Mouse (Mus musculus) hindbrain, postnatal 0 days (tissue): ENCODE data around the gene Angptl8. TPM values are rescaled to one million over a fixed set of nuclear protein-coding genes. Genes with fewer than 3 reads are reported as not detected.

Source experiments
- ATAC-seq: fragments of 200-750 bp; cut with Nextera tagmentation; 2 replicates; pipeline ENCODE4 v1.8.0; 2017; ENCODE audit warnings: mild to moderate bottlenecking, moderate TSS enrichment, moderate library complexity
- DNase-seq: peaks from one replicate; pipeline ENCODE4 v3.0.0-alpha.2; 2015; ENCODE audit warnings: low spot score
- H3K27ac ChIP-seq: fragments of 300-500 bp; sonication (generic); 2 replicates; pipeline ENCODE4 v1.5.1; 2014; ENCODE audit warnings: mild to moderate bottlenecking
- H3K27me3 ChIP-seq: fragments of 300-500 bp; sonication (generic); 2 replicates; pipeline ENCODE4 v1.6.1; 2014; ENCODE audit warnings: low read length, mixed read lengths; ENCODE audit not compliant: insufficient read depth
- H3K36me3 ChIP-seq: fragments of 300-500 bp; sonication (generic); 2 replicates; pipeline ENCODE4 v1.6.1; 2014; ENCODE audit warnings: low read length, mixed read lengths; ENCODE audit not compliant: insufficient read depth
- H3K4me1 ChIP-seq: fragments of 300-500 bp; sonication (generic); 2 replicates; pipeline ENCODE4 v1.6.1; 2014; ENCODE audit warnings: antibody characterized with exemption, low read length, mixed read lengths; ENCODE audit not compliant: insufficient read depth
- H3K4me2 ChIP-seq: fragments of 300-500 bp; sonication (generic); 2 replicates; pipeline ENCODE4 v1.6.1; 2014; ENCODE audit warnings: low read depth, mild to moderate bottlenecking, low read length, moderate library complexity, mixed read lengths
- H3K4me3 ChIP-seq: fragments of 300-500 bp; sonication (generic); 2 replicates; pipeline ENCODE4 v1.5.1; 2014; ENCODE audit warnings: low read length
- H3K9ac ChIP-seq: fragments of 300-500 bp; sonication (generic); replicated peaks from 2 replicates; pipeline ENCODE4 v1.6.1; 2014; ENCODE audit warnings: mild to moderate bottlenecking, low read length, moderate library complexity, mixed read lengths
- H3K9me3 ChIP-seq: fragments of 300-500 bp; sonication (generic); 2 replicates; pipeline ENCODE4 v1.6.1; 2016; ENCODE audit warnings: low read length, mixed read lengths
- CTCF ChIP-seq: IDR thresholded peaks from 2 replicates; pipeline ENCODE4 v1.5.1; 2016; ENCODE audit warnings: antibody characterized with exemption, control low read depth, low read depth
- WGBS: fragments of 180-500 bp; shearing (Covaris S2); extraction: QIAGEN DNeasy Blood & Tissue Kit; methylation state at CpG from one replicate; pipeline ENCODE4 v1.1.7; 2014; 5-methylcytosine and 5-hydroxymethylcytosine counted together
- polyA plus RNA-seq: library from polyadenylated mRNA; unstranded; fragments of >200 nt; fragmentation: Nextera tagmentation; extraction: Ambion mirVana; gene quantifications from 2 replicates; pipeline ENCODE4 v1.2.1, GENCODE M21; 2015
- total RNA-seq: library from RNA; depleted of rRNA; stranded (reverse); fragments of >200 nt; gene quantifications from 2 replicates; pipeline ENCODE4 v1.2.3, GENCODE M21; 2014

Gene Angptl8
- total and polyA plus RNA-seq, 2 experiments from 2014 or later: 0.34 TPM; not detected in 1

DNA sequence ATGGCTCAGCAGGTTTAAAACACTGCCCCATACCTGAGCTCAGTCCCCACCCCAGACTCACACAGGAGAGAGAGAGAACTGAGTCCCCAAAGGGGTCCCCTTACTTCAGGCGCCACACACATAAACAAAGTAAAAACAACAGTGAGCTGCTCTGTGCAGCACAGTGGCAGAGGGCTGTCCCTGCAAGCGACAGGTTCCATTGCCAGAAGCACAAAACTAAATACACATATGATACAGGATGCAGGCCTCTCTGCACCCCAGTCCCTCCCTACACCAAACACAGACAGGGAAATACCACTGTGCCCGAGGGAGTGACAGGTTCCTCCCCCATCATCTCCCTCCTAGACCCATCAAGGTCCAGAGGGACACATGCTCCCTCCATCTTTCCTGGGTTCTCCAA, 12.1 kb downstream of the Angptl8 start:
- Histone ChIP-seq H3K4me3 (no peak overlapping the region), H3K27me3 (no peaks in the 10 kb centered on the region), H3K4me1 (no peaks in the 10 kb centered on the region), H3K36me3 (no peaks in the 10 kb centered on the region), H3K9me3 (no peaks in the 10 kb centered on the region), H3K27ac (peak overlapping the region; percentile 55), H3K9ac (no peak overlapping the region), H3K4me2 (peak overlapping the region; percentile 8; the same call in 1 of the 2 replicates)
- ATAC-seq (no peak), DNase-seq (no peak)
- WGBS: 44% methylated on average over 3 of the region's 3 CpGs
- TF ChIP-seq CTCF: no peak

DNA sequence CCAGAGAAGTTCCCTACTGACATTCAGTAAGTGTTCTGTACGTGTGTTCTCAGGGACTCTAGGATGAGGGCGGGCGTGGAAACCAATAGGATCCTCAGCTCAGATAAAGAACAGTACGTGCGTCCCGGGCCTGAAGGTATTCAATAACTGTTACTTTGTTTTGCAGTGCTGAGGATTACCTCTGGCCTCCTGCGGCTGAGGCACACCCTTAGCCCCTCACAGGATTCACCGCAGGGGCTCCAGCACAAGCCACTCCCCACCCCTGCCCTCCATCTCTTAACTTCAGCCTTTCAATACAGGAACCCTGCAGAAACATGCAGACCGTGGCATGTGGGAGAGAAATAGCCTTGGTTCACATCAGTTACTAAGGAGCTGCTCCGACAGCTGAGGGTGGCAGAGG, 12.6 kb downstream of the Angptl8 start:
- Histone ChIP-seq H3K9me3 (no peaks in the 10 kb centered on the region), H3K4me2 (no peak overlapping the region), H3K36me3 (no peaks in the 10 kb centered on the region), H3K27ac (peak overlapping the region; percentile 55; the same call in 1 of the 2 replicates), H3K4me3 (no peak overlapping the region), H3K9ac (no peak overlapping the region), H3K27me3 (no peaks in the 10 kb centered on the region), H3K4me1 (no peaks in the 10 kb centered on the region)
- ATAC-seq (no peak), DNase-seq (no peak)
- WGBS: 33% methylated on average over 10 of the region's 10 CpGs
- no peak for TF ChIP-seq CTCF

DNA sequence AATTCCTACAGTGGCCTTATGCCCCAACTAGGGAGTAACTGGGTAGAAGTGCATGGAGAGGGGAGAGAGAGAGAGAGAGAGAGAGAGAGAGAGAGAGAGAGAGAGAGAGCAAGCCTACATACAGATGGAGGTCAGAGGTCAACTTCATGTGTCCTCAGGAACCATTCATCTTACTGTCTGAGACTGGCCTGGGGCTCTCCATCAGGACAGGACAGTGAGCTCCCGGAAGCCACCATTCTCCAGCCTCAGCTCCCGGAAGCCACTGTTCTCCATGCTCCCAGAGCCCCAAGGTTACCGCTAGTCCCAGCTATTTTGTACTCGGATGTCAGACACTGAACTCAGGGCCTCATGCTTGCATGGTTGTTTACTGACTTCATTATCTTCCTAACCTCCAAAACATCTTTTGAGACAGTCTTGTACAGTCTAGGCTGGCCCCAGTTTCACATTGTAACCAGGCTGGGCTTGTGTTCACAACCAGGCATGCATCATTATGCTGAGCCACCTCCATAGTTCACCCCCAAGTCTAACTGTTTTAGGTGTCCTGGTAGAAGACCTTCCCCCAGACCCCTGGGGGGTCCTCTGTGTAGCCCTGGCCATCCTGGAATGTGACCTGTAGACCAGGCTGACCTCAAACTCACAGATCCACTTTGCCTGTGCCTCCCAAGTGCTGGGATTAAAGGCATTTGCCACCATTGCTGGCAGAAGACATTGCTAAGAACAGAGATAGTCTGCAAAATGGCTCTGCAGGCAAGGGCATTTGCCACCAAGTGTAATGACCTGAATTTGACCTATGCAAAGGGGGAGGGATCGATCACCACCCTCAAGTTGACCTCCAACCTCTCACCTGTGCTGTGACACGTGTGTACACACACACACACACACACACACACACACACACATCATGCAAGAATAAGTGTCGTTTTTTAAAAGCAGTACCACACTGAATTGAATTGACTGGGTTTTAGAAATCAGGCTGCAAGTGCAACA, 14.7 kb downstream of the Angptl8 start:
- no peak overlapping the region for H3K4me3 ChIP-seq
- ATAC-seq (no peak), DNase-seq (no peak)
- no peaks in the 10 kb centered on the region for H3K4me1 ChIP-seq
- H3K27me3 ChIP-seq: no peaks in the 10 kb centered on the region
- no peak overlapping the region for H3K4me2 ChIP-seq
- H3K9ac ChIP-seq: no peak overlapping the region
- H3K36me3 ChIP-seq: no peaks in the 10 kb centered on the region
- no peak overlapping the region for H3K27ac ChIP-seq
- no peak for TF ChIP-seq CTCF
- WGBS: 72% methylated on average over 7 of the region's 7 CpGs
- no peaks in the 10 kb centered on the region for H3K9me3 ChIP-seq

DNA sequence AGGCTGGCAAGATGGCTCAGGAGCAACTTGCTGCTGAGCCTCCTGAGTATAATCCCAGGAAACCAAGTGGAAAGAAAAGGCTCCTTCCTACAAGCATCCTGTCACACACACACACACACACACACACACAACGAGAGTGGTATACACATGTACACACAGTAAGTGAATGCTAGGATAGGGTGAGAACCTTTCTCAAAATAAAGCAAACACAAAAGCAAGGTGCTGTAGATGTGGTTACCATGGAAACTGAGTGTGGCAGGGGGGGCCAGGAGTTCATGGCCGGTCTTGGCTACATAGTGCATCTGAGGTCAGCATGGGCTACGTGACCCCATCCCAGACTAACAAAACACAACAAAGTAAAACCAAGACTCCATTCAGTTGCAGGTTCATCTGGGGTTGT, 15.8 kb downstream of the Angptl8 start:
- WGBS: 76% methylated on average over 3 of the region's 3 CpGs
- no peak overlapping the region; the same call in 1 of the 2 replicates for H3K27ac ChIP-seq
- no peak overlapping the region; the same call in 1 of the 2 replicates for H3K9ac ChIP-seq
- H3K4me3 ChIP-seq: no peak overlapping the region
- no peaks in the 10 kb centered on the region for H3K4me1 ChIP-seq
- ATAC-seq (no peak), DNase-seq (no peak)
- H3K36me3 ChIP-seq: no peaks in the 10 kb centered on the region
- peak overlapping the region; percentile 65 for H3K4me2 ChIP-seq
- H3K27me3 ChIP-seq: no peaks in the 10 kb centered on the region
- TF ChIP-seq CTCF: no peak
- H3K9me3 ChIP-seq: no peaks in the 10 kb centered on the region

DNA sequence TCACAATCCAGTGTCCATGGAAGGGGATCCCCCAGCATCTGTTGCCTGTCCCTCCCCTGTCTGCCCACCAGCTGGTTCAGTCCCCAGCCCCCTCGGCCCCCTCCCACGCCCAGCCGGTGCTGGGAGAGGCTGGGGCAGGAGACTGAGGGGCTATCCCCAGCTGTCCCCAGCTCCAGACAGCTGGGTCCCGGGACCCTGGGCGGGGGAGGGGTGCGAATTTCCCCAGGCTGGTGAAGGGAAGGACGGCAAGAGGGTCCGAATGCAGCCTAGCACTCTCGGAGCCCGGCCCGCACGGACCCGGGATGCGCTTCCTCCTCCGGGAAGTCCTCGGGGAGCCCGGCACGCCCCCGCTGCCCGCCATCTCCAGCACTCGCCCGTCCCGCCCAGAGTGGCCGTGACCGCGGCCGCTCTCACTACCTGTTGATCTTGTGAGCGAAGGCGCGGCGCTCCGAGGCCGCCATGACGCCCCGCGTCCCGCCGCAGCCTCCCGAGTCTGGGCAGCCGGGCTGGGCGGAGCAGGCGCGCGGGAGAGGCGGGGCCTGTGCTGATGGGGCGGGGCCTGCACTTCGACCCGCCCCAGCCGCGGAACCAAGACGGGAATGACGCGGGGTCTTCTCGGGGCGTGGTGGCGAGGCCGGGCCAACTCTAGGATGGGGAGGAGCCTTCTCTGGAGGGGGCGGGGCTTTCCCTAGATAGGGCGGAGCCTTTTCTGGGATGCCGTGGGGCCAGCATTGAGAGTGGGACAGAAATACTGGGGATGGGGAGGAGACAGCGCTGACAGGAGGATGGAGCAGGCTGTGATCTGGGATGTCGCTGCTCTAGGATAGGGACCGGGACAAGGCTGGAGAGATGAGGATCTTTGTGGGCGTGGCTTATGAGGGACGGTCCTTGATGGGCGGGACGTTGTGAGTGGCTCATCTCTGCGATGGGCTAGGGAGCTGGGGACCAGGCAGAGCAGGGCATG, 17.1 kb downstream of the Angptl8 start, which contains the start of gene Dock6:
TSS of gene Dock6 (minus strand) at position 508 of the 964 bp plus-strand sequence.
- no peaks in the 10 kb centered on the region for H3K4me1 ChIP-seq
- H3K9ac ChIP-seq: peak within 1 kb of the TSS; percentile 57
- no peaks in the 10 kb centered on the region for H3K36me3 ChIP-seq
- no peaks in the 10 kb centered on the region for H3K27me3 ChIP-seq
- DNase-seq (peak; percentile 87), ATAC-seq (peak; percentile 95)
- TF ChIP-seq CTCF: no peak
- peak within 1 kb of the TSS; percentile 59 for H3K4me3 ChIP-seq
- H3K4me2 ChIP-seq: peak within 1 kb of the TSS; percentile 65
- H3K9me3 ChIP-seq: no peaks in the 10 kb centered on the region
- WGBS: under 1% methylated on average over 63 of the region's 68 CpGs
- peak within 1 kb of the TSS; percentile 74 for H3K27ac ChIP-seq

DNA sequence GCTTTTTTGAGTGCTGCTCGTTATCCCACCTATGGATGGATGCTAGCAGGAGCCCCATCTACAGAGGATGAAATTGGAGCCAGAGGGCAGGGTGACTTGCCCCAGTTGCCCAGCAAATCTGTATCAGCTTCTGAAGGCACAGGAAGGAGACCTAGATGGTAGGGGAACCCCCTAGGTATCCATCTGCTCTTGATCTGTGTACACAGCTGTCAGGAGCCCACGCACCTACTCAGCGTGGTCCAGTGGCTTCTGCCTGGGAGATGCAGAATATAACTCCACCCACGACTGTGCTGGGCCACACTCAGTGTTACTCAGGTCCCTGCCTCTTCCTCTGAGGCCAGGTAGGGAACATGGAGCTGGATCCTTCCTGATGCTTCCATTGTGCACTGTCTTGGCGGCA, 18.7 kb downstream of the Angptl8 start:
- no peak overlapping the region for H3K27ac ChIP-seq
- no peak overlapping the region for H3K9ac ChIP-seq
- no peaks in the 10 kb centered on the region for H3K27me3 ChIP-seq
- ATAC-seq: no peak
- H3K4me1 ChIP-seq: no peaks in the 10 kb centered on the region
- no peaks in the 10 kb centered on the region for H3K9me3 ChIP-seq
- no peak overlapping the region for H3K4me2 ChIP-seq
- 84% methylated on average over 5 of the region's 5 CpGs for WGBS
- DNase-seq: no peak
- H3K36me3 ChIP-seq: no peaks in the 10 kb centered on the region
- no peak for TF ChIP-seq CTCF
- H3K4me3 ChIP-seq: no peak overlapping the region
